Mouse (Mus musculus) forebrain, embryonic 12.5 days (tissue): Measurements from ENCODE around the gene Ptprn. TPM values are rescaled to one million over a fixed set of nuclear protein-coding genes. Genes with fewer than 3 reads are reported as not detected.

Experiments used
- microRNA-seq: library from miRNA; unstranded; fragments of <30 nt; microRNA quantifications from one replicate; pipeline ENCODE4, GENCODE M21; 2017
- polyA plus RNA-seq: library from polyadenylated mRNA; unstranded; fragments of >200 nt; fragmentation: Nextera tagmentation; extraction: Ambion mirVana; gene quantifications from 2 replicates; pipeline ENCODE4 v1.2.1, GENCODE M21; 2016

The Ptprn gene
- polyA plus RNA-seq, 1 experiment from 2014 or later, result 6.8 TPM

Small RNA genes lying within 50 kb of the gene (microRNA-seq; reads per million reads assigned to microRNA genes)
- not detected for gene Gm27943

Other genes starting within 250 kb of the Ptprn start
- gene Nhej1, start 139.3 kb downstream of the Ptprn start, polyA plus RNA-seq, result 10.1 and 10.9 TPM in 2 replicates
- not detected in 2 replicates for gene Slc23a3, start 130.6 kb downstream of the Ptprn start, polyA plus RNA-seq
- gene Cnppd1, start 121.8 kb downstream of the Ptprn start, polyA plus RNA-seq, result 48.1 and 50.5 TPM in 2 replicates
- 63.5 and 70.6 TPM in 2 replicates for gene Retreg2, start 121.7 kb downstream of the Ptprn start, polyA plus RNA-seq
- 30.4 and 32.8 TPM in 2 replicates for gene Zfand2b, start 95.9 kb downstream of the Ptprn start, polyA plus RNA-seq
- gene Abcb6, start 84.1 kb downstream of the Ptprn start, polyA plus RNA-seq, result 30.8 and 36.3 TPM in 2 replicates
- 21.5 and 23.4 TPM in 2 replicates for gene Ankzf1, start 72.4 kb downstream of the Ptprn start, polyA plus RNA-seq
- 29.1 and 29.9 TPM in 2 replicates for gene Atg9a, start 72.3 kb downstream of the Ptprn start, polyA plus RNA-seq
- gene Glb1l, start 53.7 kb downstream of the Ptprn start, polyA plus RNA-seq, result 22.6 and 22.7 TPM in 2 replicates
- 122 and 132 TPM in 2 replicates for gene Stk16, start 53.7 kb downstream of the Ptprn start, polyA plus RNA-seq
- gene Tuba4a, start 44.6 kb downstream of the Ptprn start, polyA plus RNA-seq, result 8.1 and 9.1 TPM in 2 replicates
- gene A630095N17Rik, start 32.4 kb downstream of the Ptprn start, polyA plus RNA-seq, result not detected in 2 replicates
- 38.1 and 41.5 TPM in 2 replicates for gene Dnajb2, start 28.1 kb downstream of the Ptprn start, polyA plus RNA-seq
- 29.2 and 32.8 TPM in 2 replicates for gene Resp18, start 13.9 kb upstream of the Ptprn start, polyA plus RNA-seq
- 137 and 140 TPM in 2 replicates for gene Dnpep, start 53.5 kb upstream of the Ptprn start, polyA plus RNA-seq
- gene Des, start 95.8 kb upstream of the Ptprn start, polyA plus RNA-seq, result 0.74 and 0.78 TPM in 2 replicates
- 10.0 and 11.3 TPM in 2 replicates for gene Speg, start 110.8 kb upstream of the Ptprn start, polyA plus RNA-seq
- gene Gmppa, start 171.4 kb upstream of the Ptprn start, polyA plus RNA-seq, result 54.8 and 55.8 TPM in 2 replicates
- 6.4 and 8.2 TPM in 2 replicates for gene Asic4, start 185.9 kb upstream of the Ptprn start, polyA plus RNA-seq
- gene Chpf, start 214.8 kb upstream of the Ptprn start, polyA plus RNA-seq, result 21.6 and 25.8 TPM in 2 replicates
- gene Tmem198, start 215.0 kb upstream of the Ptprn start, polyA plus RNA-seq, result 20.8 and 24.1 TPM in 2 replicates
- gene Obsl1, start 241.9 kb upstream of the Ptprn start, polyA plus RNA-seq, result 31.8 and 36.8 TPM in 2 replicates
- 5.9 and 6.6 TPM in 2 replicates for gene Inha, start 242.6 kb upstream of the Ptprn start, polyA plus RNA-seq